Mouse (Mus musculus) heart, embryonic 13.5 days (tissue): ENCODE results near the gene Krt222. TPM values are rescaled to one million over a fixed set of nuclear protein-coding genes. Genes with fewer than 3 reads are reported as not detected.

Experiments used
- ATAC-seq: fragments of 200-750 bp; cut with Nextera tagmentation; 2 replicates; pipeline ENCODE4 v1.8.0; 2017; ENCODE audit warnings: moderate TSS enrichment; ENCODE audit not compliant: insufficient number of reproducible peaks, low FRiP score, low TSS enrichment; ENCODE audit errors: extremely low read depth
- H3K27ac ChIP-seq: fragments of 300-500 bp; sonication (generic); replicated peaks from 2 replicates; pipeline ENCODE4 v1.5.1; 2015; ENCODE audit warnings: moderate library complexity, mild to moderate bottlenecking, inconsistent platforms
- H3K27me3 ChIP-seq: fragments of 300-500 bp; sonication (generic); replicated peaks from 2 replicates; pipeline ENCODE4 v1.6.1; 2015; ENCODE audit warnings: mild to moderate bottlenecking, inconsistent platforms
- H3K36me3 ChIP-seq: fragments of 300-500 bp; sonication (generic); 2 replicates; pipeline ENCODE4 v1.6.1; 2015; ENCODE audit warnings: mild to moderate bottlenecking, inconsistent platforms
- H3K4me1 ChIP-seq: fragments of 300-500 bp; sonication (generic); 2 replicates; pipeline ENCODE4 v1.6.1; 2015; ENCODE audit warnings: inconsistent platforms
- H3K4me2 ChIP-seq: fragments of 300-500 bp; sonication (generic); 2 replicates; pipeline ENCODE4 v1.6.1; 2015; ENCODE audit warnings: inconsistent platforms, mild to moderate bottlenecking, moderate library complexity
- H3K4me3 ChIP-seq: fragments of 300-500 bp; sonication (generic); 2 replicates; pipeline ENCODE4 v1.5.1; 2015; ENCODE audit warnings: moderate library complexity, mild to moderate bottlenecking, inconsistent platforms
- H3K9ac ChIP-seq: fragments of 300-500 bp; sonication (generic); 2 replicates; pipeline ENCODE4 v1.6.1; 2015; ENCODE audit warnings: inconsistent platforms, mild to moderate bottlenecking, moderate library complexity
- H3K9me3 ChIP-seq: fragments of 300-500 bp; sonication (generic); 2 replicates; pipeline ENCODE4 v1.6.1; 2016; ENCODE audit warnings: inconsistent platforms
- WGBS: fragments of 180-500 bp; shearing (Covaris S2); methylation state at CpG from one replicate; pipeline ENCODE4 v1.1.7; 2015; ENCODE audit warnings: mixed read lengths; 5-methylcytosine and 5-hydroxymethylcytosine counted together
- polyA plus RNA-seq: library from polyadenylated mRNA; unstranded; fragments of >200 nt; fragmentation: Nextera tagmentation; extraction: Ambion mirVana; gene quantifications from 2 replicates; pipeline ENCODE4 v1.2.1, GENCODE M21; 2015

Krt222 gene
- polyA plus RNA-seq, 1 experiment from 2014 or later, result 1.9 TPM

DNA sequence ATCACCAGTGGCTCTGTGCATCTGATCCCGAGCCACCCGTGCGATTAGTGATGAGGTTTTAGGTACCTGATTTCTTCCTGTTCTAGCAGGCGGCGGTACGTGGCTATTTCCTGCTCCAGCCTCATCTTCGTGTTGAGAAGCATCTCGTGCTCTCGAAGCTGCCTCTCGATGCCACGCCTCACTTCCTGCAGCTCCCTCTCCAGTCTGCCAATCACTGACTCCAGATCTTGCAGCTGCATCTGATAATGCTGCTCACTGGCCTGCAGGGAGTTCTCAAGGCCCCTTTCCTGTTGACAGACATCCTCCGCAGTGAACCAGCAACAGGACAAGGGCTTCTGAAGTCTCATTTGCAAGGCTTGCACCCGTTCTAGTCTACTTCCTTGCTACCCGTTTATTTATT is 5.4 kb downstream of the Krt222 start:
- Histone ChIP-seq H3K4me1 (peaks cover 8% of the 10 kb centered on the region; the same call in 1 of the 2 replicates), H3K9ac (peak overlapping the region; percentile 33; the same call in 1 of the 2 replicates), H3K27ac (no peak overlapping the region), H3K36me3 (no peaks in the 10 kb centered on the region), H3K4me3 (0 out of 2 replicates have a peak overlapping the region, but pooled peaks have one; percentile 8), H3K9me3 (no peaks in the 10 kb centered on the region), H3K27me3 (no peaks in the 10 kb centered on the region), H3K4me2 (peak overlapping the region; percentile 31; the same call in 1 of the 2 replicates)
- no peak for ATAC-seq
- 37% methylated on average over 14 of the region's 14 CpGs for WGBS

DNA sequence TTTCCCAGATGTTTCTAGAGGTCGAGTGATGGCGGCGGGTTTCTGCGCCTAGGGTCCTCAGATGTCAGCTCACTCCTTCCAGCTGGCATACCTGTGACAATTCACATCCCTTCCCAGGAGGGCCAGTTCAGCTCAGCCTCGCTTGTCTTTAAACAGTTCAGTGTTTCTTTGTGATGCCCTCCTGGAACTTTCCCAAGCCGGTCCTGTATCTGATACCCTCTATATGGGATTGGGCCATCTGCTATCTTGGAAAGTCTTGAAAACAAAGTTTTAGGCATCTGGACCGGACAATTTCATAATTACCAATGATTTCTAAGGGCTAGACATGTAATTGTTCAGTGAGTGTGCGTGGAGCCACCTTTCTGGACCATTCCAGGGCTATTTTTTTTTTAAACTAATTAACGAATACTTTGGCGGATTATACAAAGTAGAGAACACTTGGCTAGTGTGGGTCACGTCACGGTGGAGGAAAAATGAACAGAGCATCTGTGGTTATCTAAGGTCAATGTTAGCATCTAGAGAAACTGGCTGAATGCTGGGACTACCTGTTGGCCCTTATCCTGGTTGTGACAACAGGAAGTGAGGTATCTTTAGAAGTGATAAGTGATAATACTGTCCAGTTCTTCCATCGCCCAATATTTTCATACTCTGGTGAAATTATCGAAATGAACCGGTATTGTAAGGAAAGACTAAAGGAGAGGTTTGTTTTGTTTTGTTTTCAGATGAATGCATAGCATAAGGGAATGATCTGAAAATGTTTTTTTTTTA is 12.7 kb downstream of the Krt222 start:
- peak overlapping the region; percentile 100 for H3K9ac ChIP-seq
- no peaks in the 10 kb centered on the region for H3K9me3 ChIP-seq
- H3K36me3 ChIP-seq, result peaks cover 18% of the 10 kb centered on the region
- H3K27ac ChIP-seq, result peak overlapping the region; percentile 98
- no peak; the same call in 1 of the 2 replicates for ATAC-seq
- 22% methylated on average over 15 of the region's 15 CpGs for WGBS
- H3K4me3 ChIP-seq, result peak overlapping the region; percentile 98
- no peaks in the 10 kb centered on the region for H3K27me3 ChIP-seq
- H3K4me2 ChIP-seq, result peak overlapping the region; percentile 76
- H3K4me1 ChIP-seq, result peaks cover 28% of the 10 kb centered on the region

DNA sequence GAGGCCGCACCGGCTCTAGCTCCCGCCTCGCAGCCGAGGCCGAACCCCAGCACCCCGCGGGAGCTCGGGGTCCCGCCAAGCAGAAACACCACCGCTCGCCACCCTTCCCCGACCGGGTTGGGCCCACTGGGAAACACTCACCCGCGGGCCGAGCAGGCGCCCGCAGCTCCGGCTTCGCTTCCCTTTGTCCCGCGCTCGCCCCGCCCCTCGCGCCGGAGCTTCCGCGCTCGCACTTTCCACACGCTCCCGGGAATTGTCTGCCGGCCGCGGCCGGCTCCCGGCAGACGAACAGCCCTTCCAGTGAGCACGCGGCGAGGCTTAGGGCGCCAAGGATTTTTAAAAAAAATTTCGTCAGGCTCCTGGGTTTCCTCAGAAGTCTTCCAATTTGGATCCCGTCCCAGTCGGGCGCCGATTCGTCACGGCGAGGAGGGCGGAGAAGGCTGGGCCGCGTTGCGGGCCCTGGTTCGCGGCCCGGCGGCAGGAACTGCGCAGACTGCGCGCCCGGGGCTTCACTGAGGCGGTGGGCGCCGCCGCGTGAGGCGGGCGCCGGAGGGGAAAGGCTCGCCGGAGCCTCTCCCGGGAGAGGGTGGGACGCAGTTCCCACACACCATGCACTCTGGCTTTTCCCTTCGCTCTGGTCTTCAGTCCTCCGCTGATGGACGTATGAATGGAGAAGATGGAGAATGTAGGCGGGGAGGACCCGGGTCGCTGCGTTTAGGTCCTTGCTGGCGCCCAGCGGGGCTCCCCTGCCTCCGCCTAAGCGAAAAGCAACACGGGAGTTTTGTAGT is 13.4 kb downstream of the Krt222 start, which contains the start of gene Smarce1:
TSS of gene Smarce1 (minus strand) at position 757 of the 788 bp plus-strand sequence.
- H3K36me3 ChIP-seq, result peaks cover 26% of the 10 kb centered on the region
- no peaks in the 10 kb centered on the region for H3K27me3 ChIP-seq
- peak within 1 kb of the TSS; percentile 76 for H3K4me2 ChIP-seq
- no peaks in the 10 kb centered on the region for H3K9me3 ChIP-seq
- ATAC-seq, result peak; percentile 73
- H3K4me1 ChIP-seq, result peaks cover 32% of the 10 kb centered on the region
- H3K27ac ChIP-seq, result peak within 1 kb of the TSS; percentile 98
- H3K4me3 ChIP-seq, result peak within 1 kb of the TSS; percentile 98
- H3K9ac ChIP-seq, result peak within 1 kb of the TSS; percentile 100
- WGBS, result under 1% methylated on average over 87 of the region's 87 CpGs

DNA sequence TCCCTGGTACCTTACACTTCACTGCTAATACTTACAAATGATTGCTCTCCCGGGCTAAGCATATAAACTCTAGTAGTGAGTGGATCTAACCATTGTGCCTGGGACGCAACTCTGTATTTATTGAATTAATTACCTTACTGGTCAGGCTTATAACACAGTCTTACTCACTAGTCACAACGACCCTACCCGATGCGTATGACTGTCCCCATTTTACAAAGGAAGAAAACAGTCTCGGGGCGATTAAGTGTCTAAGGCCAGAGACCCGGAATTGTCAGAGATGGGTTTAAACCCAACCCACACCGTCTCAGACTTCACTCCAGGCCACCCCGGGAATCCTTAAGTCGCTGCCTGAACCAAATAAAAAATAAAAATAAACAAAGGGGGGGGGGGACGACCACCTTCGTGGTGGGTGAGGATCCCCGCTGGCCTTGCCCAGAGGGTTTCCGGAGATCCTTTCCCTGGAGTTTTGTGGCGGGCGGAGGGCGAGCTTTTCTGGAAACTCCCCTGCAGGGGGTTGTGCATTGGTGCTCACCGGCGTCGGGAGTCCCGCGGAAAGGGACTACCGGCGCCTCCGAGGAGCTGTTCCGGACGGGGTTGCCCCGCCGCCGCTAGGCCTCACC is 14.1 kb downstream of the Krt222 start:
- Histone ChIP-seq H3K4me3 (peak overlapping the region; percentile 98), H3K9ac (peak overlapping the region; percentile 100), H3K27me3 (no peaks in the 10 kb centered on the region), H3K36me3 (peaks cover 33% of the 10 kb centered on the region), H3K4me2 (peak overlapping the region; percentile 76), H3K4me1 (peaks cover 32% of the 10 kb centered on the region), H3K27ac (peak overlapping the region; percentile 98), H3K9me3 (no peaks in the 10 kb centered on the region)
- ATAC-seq, result 0 out of 2 replicates have a peak, but pooled peaks have one; percentile 25
- under 1% methylated on average over 31 of the region's 31 CpGs for WGBS

DNA sequence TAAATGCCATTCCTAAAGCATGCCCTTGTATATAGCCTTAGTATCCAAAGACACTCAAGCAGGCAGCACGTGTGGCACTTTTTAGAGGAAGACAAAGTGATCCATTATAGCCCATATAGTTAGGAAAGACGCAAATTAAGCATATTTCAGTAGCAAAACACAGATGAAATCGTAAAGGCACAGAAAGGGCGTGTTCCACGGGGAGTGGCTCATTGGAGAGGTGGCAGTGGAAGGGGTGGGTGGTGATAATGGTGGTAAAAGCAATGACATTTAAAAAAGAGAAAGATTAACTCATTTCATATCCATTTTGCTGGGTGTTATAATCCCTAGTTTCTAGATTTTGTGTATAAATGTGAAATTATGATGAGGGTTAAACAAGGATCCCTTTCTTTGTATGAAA is 17.6 kb downstream of the Krt222 start:
- H3K9me3 ChIP-seq, result no peaks in the 10 kb centered on the region
- H3K9ac ChIP-seq, result no peak overlapping the region
- WGBS, result 81% methylated on average over 5 of the region's 5 CpGs
- no peak overlapping the region for H3K27ac ChIP-seq
- no peak for ATAC-seq
- H3K4me3 ChIP-seq, result no peak overlapping the region
- H3K4me2 ChIP-seq, result no peak overlapping the region
- H3K4me1 ChIP-seq, result peaks cover 48% of the 10 kb centered on the region
- peaks cover 61% of the 10 kb centered on the region for H3K36me3 ChIP-seq
- H3K27me3 ChIP-seq, result no peaks in the 10 kb centered on the region

DNA sequence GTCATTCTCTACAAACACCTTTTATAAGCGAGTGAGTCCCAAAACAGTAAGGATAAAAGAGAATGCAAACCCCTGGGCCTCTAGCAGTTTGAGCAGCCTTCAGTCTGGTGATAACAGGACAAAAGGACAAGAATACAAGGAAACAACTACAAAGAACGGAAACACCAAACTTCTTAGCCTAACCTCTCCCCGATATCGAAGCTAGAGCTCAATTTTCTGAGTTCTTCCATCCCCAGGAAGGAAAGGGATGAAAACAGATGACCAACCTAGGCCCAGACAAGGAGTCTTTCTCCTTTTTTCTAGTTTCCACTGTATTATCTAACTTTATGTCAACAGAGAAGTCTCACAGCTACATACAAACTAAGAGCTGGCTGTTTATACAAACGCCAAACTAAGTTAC is 20.6 kb downstream of the Krt222 start:
- no peaks in the 10 kb centered on the region for H3K9me3 ChIP-seq
- peaks cover 38% of the 10 kb centered on the region for H3K4me1 ChIP-seq
- H3K4me2 ChIP-seq, result no peak overlapping the region
- peaks cover 90% of the 10 kb centered on the region for H3K36me3 ChIP-seq
- H3K27me3 ChIP-seq, result no peaks in the 10 kb centered on the region
- no peak for ATAC-seq
- H3K4me3 ChIP-seq, result no peak overlapping the region
- H3K27ac ChIP-seq, result peak overlapping the region; percentile 20; the same call in 1 of the 2 replicates
- H3K9ac ChIP-seq, result no peak overlapping the region; the same call in 1 of the 2 replicates
- 63% methylated on average over 5 of the region's 5 CpGs for WGBS

DNA sequence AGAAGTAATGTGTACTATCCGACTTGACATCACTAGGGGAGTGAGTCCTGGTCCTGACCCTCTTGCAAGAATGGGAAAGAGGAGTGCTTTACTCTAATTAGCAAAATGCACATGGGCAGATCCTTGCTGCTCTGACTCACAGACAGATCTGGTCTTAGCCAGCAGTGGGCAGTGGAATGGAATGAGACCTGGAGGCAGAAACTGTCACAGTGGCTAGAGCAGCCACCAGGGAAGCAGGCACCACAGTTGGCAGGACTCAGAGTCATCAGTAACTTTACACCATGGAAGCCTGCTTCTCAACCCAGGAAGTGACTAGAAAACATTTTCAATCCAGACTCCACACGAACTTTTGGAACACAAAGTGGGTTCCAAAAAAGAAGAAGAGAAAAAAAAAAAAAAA is 22.1 kb downstream of the Krt222 start:
- ATAC-seq, result no peak
- H3K4me2 ChIP-seq, result no peak overlapping the region
- H3K9me3 ChIP-seq, result no peaks in the 10 kb centered on the region
- no peaks in the 10 kb centered on the region for H3K27me3 ChIP-seq
- WGBS, result 45% methylated on average over 2 of the region's 2 CpGs
- no peak overlapping the region for H3K4me3 ChIP-seq
- H3K4me1 ChIP-seq, result peaks cover 30% of the 10 kb centered on the region
- H3K27ac ChIP-seq, result no peak overlapping the region
- peaks cover 92% of the 10 kb centered on the region for H3K36me3 ChIP-seq
- H3K9ac ChIP-seq, result no peak overlapping the region

DNA sequence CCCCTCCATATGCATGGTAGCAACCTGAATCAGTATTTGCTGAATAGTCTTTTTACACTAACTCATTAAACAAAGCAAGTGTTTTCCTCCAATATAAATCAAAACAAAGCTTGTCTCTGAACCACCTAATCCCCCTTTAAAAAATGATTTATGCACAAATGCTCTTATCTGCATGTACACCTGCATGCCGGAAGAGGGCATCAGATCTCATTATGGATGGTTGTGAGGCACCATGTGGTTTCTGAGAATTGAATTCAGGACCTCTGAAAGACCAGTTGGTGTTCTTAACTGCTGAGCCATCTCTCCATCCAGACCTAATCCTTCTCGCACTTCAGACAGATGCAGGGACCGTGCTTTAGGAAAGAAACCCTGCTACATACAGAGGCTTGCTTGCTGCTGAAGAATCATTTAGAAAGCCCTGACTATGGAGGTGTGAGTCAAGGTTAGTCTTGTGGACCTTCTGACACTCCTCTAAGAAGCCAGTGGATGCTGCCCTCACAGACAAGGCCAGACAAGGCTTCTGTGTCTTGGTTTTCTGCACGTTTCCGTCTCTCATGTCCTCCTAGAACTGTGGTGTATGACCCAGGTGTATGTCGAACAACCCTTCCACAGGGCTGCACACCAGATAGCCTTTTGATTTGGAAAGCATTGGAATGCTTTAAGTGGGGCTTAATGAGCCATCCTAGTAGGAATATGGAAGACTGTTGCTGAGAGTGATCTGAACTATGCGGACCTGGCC is 26.5 kb downstream of the Krt222 start:
- ATAC-seq, result no peak
- peaks cover 95% of the 10 kb centered on the region for H3K36me3 ChIP-seq
- 85% methylated on average over 7 of the region's 7 CpGs for WGBS
- no peak overlapping the region for H3K4me2 ChIP-seq
- no peak overlapping the region for H3K4me3 ChIP-seq
- H3K27ac ChIP-seq, result no peak overlapping the region
- no peaks in the 10 kb centered on the region for H3K27me3 ChIP-seq
- no peak overlapping the region for H3K9ac ChIP-seq
- H3K9me3 ChIP-seq, result no peaks in the 10 kb centered on the region
- H3K4me1 ChIP-seq, result peaks cover 17% of the 10 kb centered on the region

DNA sequence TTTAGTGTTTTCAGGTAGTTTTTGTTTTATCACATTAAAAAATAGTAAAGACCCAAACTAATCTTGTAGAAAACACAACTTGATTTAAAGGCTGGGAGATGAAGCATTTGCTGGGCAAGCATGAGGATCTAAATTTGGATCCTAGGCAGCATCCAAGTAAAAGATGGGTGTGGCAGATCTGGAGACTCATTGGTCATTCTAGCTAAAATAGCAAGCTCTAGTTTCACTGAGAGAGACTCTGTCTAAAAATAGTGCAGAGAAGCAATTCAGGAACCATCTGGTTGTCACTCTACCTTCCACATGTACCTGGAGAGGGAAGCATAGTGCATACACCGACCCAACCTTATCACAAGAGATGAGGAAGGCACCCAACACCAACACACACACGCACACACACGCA is 27.7 kb downstream of the Krt222 start:
- no peak overlapping the region for H3K4me2 ChIP-seq
- no peak overlapping the region for H3K4me3 ChIP-seq
- H3K9me3 ChIP-seq, result no peaks in the 10 kb centered on the region
- H3K27ac ChIP-seq, result peak overlapping the region; percentile 46
- ATAC-seq, result no peak
- peaks cover 9% of the 10 kb centered on the region for H3K4me1 ChIP-seq
- no peaks in the 10 kb centered on the region for H3K27me3 ChIP-seq
- H3K9ac ChIP-seq, result no peak overlapping the region
- H3K36me3 ChIP-seq, result peaks cover 99% of the 10 kb centered on the region
- 74% methylated on average over 3 of the region's 3 CpGs for WGBS

DNA sequence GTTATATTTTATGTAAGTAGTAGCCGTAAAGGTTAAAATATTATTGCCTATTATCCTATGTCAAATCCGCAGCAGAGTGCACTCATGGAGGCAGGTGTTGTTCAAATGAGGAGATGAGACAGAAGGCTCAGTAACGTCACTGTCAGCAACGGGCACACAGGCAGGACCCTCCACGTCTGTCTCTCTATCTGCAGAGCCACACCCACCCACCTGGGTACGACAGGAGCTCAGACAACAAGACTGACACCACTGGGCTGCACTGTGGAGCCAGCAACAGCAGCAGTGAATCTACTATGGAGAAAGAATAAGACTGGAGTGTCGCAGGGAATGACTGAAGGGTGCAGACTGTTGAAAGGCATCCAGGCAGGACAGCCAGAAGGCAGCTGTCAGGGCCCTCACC is 31.2 kb downstream of the Krt222 start:
- H3K36me3 ChIP-seq, result peaks cover 90% of the 10 kb centered on the region
- no peaks in the 10 kb centered on the region for H3K9me3 ChIP-seq
- H3K9ac ChIP-seq, result no peak overlapping the region
- 69% methylated on average over 7 of the region's 7 CpGs for WGBS
- ATAC-seq, result no peak
- H3K4me1 ChIP-seq, result peaks cover 29% of the 10 kb centered on the region
- H3K27ac ChIP-seq, result no peak overlapping the region
- H3K4me3 ChIP-seq, result no peak overlapping the region
- no peak overlapping the region for H3K4me2 ChIP-seq
- H3K27me3 ChIP-seq, result no peaks in the 10 kb centered on the region
